Mouse (Mus musculus): ENCODE measurements around the gene Tectb. TPM values are rescaled to one million over a fixed set of nuclear protein-coding genes. Genes with fewer than 3 reads are reported as not detected.

The Tectb gene
- not detected in 2 replicates for polyA plus RNA-seq (2016; fragmentation: Nextera tagmentation; extraction: Ambion mirVana)

GRCm38 (mm10) chr19:55180433-55180832 lies at the start of gene Tectb:
TSS of gene Tectb (plus strand) at chr19:55180733.
- Histone ChIP-seq H3K4me1 (peaks cover 13% of the 10 kb centered on the region), H3K4me3 (no peak within 1 kb of the TSS), H3K9me3 (no peaks in the 10 kb centered on the region), H3K27ac (no peak within 1 kb of the TSS), H3K36me3 (replicated peaks) (no peaks in the 10 kb centered on the region), H3K27me3 (ENCODE audit: poor library complexity, severe bottlenecking) (no peaks in the 10 kb centered on the region)
- no peak for DNase-seq (ENCODE audit: extremely low spot score, low spot score)
- 82% methylated on average over 5 of the region's 5 CpGs for WGBS

GRCm38 (mm10) chr19:55131747-55132146 lies 48.8 kb upstream of the Tectb start:
- 57% methylated on average over 1 of the region's 1 CpGs for WGBS
- DNase-seq (ENCODE audit: extremely low spot score, low spot score): no peak
- no peaks in the 10 kb centered on the region for H3K27me3 ChIP-seq (ENCODE audit: poor library complexity, severe bottlenecking)

GRCm38 (mm10) chr19:55132476-55132875 lies 48.1 kb upstream of the Tectb start:
- Histone ChIP-seq H3K27ac (no peak overlapping the region), H3K36me3 (replicated peaks) (no peaks in the 10 kb centered on the region), H3K4me3 (no peak overlapping the region), H3K27me3 (ENCODE audit: poor library complexity, severe bottlenecking) (no peaks in the 10 kb centered on the region), H3K9me3 (peaks cover 8% of the 10 kb centered on the region; the same call in 1 of the 2 replicates), H3K4me1 (peaks cover 9% of the 10 kb centered on the region)
- WGBS: 83% methylated on average over 3 of the region's 3 CpGs
- no peak for DNase-seq (ENCODE audit: extremely low spot score, low spot score)

More at GRCm38 (mm10) chr19:55131747-55132146, 48.8 kb upstream of the Tectb start:
- Histone ChIP-seq H3K4me1 (peaks cover 11% of the 10 kb centered on the region), H3K9me3 (peaks cover 8% of the 10 kb centered on the region; the same call in 1 of the 2 replicates), H3K36me3 (replicated peaks) (no peaks in the 10 kb centered on the region), H3K27ac (no peak overlapping the region), H3K4me3 (no peak overlapping the region)

- H3K9me3 ChIP-seq: peaks cover 8% of the 10 kb centered on the region; the same call in 1 of the 2 replicates
- H3K4me1 ChIP-seq: peaks cover 15% of the 10 kb centered on the region
- H3K36me3 ChIP-seq (replicated peaks): no peaks in the 10 kb centered on the region
- no peaks in the 10 kb centered on the region for H3K27me3 ChIP-seq (ENCODE audit: poor library complexity, severe bottlenecking)
- WGBS: 91% methylated on average over 9 of the region's 9 CpGs
- no peak overlapping the region for H3K27ac ChIP-seq
- no peak for DNase-seq (ENCODE audit: extremely low spot score, low spot score)
- no peak overlapping the region for H3K4me3 ChIP-seq
Observed at GRCm38 (mm10) chr19:55134521-55134920, 46.0 kb upstream of the Tectb start.

GRCm38 (mm10) chr19:55135918-55136317 lies 44.6 kb upstream of the Tectb start:
- Histone ChIP-seq H3K4me1 (peaks cover 17% of the 10 kb centered on the region), H3K9me3 (peaks cover 7% of the 10 kb centered on the region; the same call in 1 of the 2 replicates), H3K36me3 (replicated peaks) (no peaks in the 10 kb centered on the region), H3K27me3 (ENCODE audit: poor library complexity, severe bottlenecking) (no peaks in the 10 kb centered on the region), H3K4me3 (no peak overlapping the region), H3K27ac (no peak overlapping the region)
- 89% methylated on average over 3 of the region's 3 CpGs for WGBS
- DNase-seq (ENCODE audit: extremely low spot score, low spot score): no peak

GRCm38 (mm10) chr19:55136693-55137427 lies 43.7 kb upstream of the Tectb start:
- Histone ChIP-seq H3K36me3 (replicated peaks) (no peaks in the 10 kb centered on the region), H3K27me3 (ENCODE audit: poor library complexity, severe bottlenecking) (no peaks in the 10 kb centered on the region), H3K4me3 (no peak overlapping the region), H3K9me3 (no peaks in the 10 kb centered on the region), H3K4me1 (peaks cover 24% of the 10 kb centered on the region), H3K27ac (no peak overlapping the region)
- whole genome bisulfite sequencing: 78% methylated on average over 4 of the region's 4 CpGs
- no peak for DNase-seq (ENCODE audit: extremely low spot score, low spot score)

- H3K27ac ChIP-seq: peak overlapping the region; percentile 63
- 36% methylated on average over 7 of the region's 7 CpGs for WGBS
- no peaks in the 10 kb centered on the region for H3K27me3 ChIP-seq (ENCODE audit: poor library complexity, severe bottlenecking)
Observed at GRCm38 (mm10) chr19:55137884-55138283, 42.6 kb upstream of the Tectb start.

GRCm38 (mm10) chr19:55138506-55138905 lies 42.0 kb upstream of the Tectb start:
- H3K9me3 ChIP-seq: no peaks in the 10 kb centered on the region
- no peak for DNase-seq (ENCODE audit: extremely low spot score, low spot score)
- H3K27me3 ChIP-seq (ENCODE audit: poor library complexity, severe bottlenecking): no peaks in the 10 kb centered on the region
- H3K4me1 ChIP-seq: peaks cover 40% of the 10 kb centered on the region
- no peak overlapping the region for H3K4me3 ChIP-seq
- no peak overlapping the region for H3K27ac ChIP-seq
- 85% methylated on average over 7 of the region's 7 CpGs for WGBS
- H3K36me3 ChIP-seq (replicated peaks): no peaks in the 10 kb centered on the region

More at GRCm38 (mm10) chr19:55137884-55138283, 42.6 kb upstream of the Tectb start:
- Histone ChIP-seq H3K4me1 (peaks cover 34% of the 10 kb centered on the region), H3K9me3 (no peaks in the 10 kb centered on the region), H3K36me3 (replicated peaks) (no peaks in the 10 kb centered on the region), H3K4me3 (no peak overlapping the region)
- no peak for DNase-seq (ENCODE audit: extremely low spot score, low spot score)

- DNase-seq (ENCODE audit: extremely low spot score, low spot score): no peak
- no peak overlapping the region for H3K4me3 ChIP-seq
- H3K4me1 ChIP-seq: peaks cover 48% of the 10 kb centered on the region
- WGBS: 87% methylated on average over 7 of the region's 7 CpGs
- H3K27me3 ChIP-seq (ENCODE audit: poor library complexity, severe bottlenecking): no peaks in the 10 kb centered on the region
- no peaks in the 10 kb centered on the region for H3K36me3 ChIP-seq (replicated peaks)
- H3K9me3 ChIP-seq: no peaks in the 10 kb centered on the region
- H3K27ac ChIP-seq: no peak overlapping the region; the same call in 1 of the 2 replicates
Observed at GRCm38 (mm10) chr19:55139301-55139700, 41.2 kb upstream of the Tectb start.

- Histone ChIP-seq H3K4me1 (peaks cover 49% of the 10 kb centered on the region), H3K27ac (peak overlapping the region; percentile 94), H3K27me3 (ENCODE audit: poor library complexity, severe bottlenecking) (no peaks in the 10 kb centered on the region), H3K36me3 (replicated peaks) (no peaks in the 10 kb centered on the region), H3K4me3 (peak overlapping the region; percentile 20), H3K9me3 (no peaks in the 10 kb centered on the region)
- peak; percentile 73 for DNase-seq (ENCODE audit: extremely low spot score, low spot score)
- 5% methylated on average over 11 of the region's 11 CpGs for WGBS
Observed at GRCm38 (mm10) chr19:55143391-55144300, 36.9 kb upstream of the Tectb start.

GRCm38 (mm10) chr19:55144691-55145090 lies 35.8 kb upstream of the Tectb start:
- peaks cover 49% of the 10 kb centered on the region for H3K4me1 ChIP-seq
- no peaks in the 10 kb centered on the region for H3K36me3 ChIP-seq (replicated peaks)
- DNase-seq (ENCODE audit: extremely low spot score, low spot score): no peak

GRCm38 (mm10) chr19:55145136-55145535 lies 35.4 kb upstream of the Tectb start:
- no peak for DNase-seq (ENCODE audit: extremely low spot score, low spot score)
- Histone ChIP-seq H3K27me3 (ENCODE audit: poor library complexity, severe bottlenecking) (no peaks in the 10 kb centered on the region), H3K4me1 (peaks cover 49% of the 10 kb centered on the region), H3K27ac (peak overlapping the region; percentile 94), H3K4me3 (no peak overlapping the region), H3K9me3 (no peaks in the 10 kb centered on the region), H3K36me3 (replicated peaks) (no peaks in the 10 kb centered on the region)
- 78% methylated on average over 2 of the region's 2 CpGs for WGBS

More at GRCm38 (mm10) chr19:55144691-55145090, 35.8 kb upstream of the Tectb start:
- 50% methylated on average over 5 of the region's 5 CpGs for WGBS
- Histone ChIP-seq H3K27ac (peak overlapping the region; percentile 94), H3K9me3 (no peaks in the 10 kb centered on the region), H3K4me3 (no peak overlapping the region), H3K27me3 (ENCODE audit: poor library complexity, severe bottlenecking) (no peaks in the 10 kb centered on the region)
